Mouse (Mus musculus) layer of hippocampus, postnatal 14 days (tissue): ENCODE data around the gene Intu. TPM values are rescaled to one million over a fixed set of nuclear protein-coding genes. Genes with fewer than 3 reads are reported as not detected.
A peak's percentile ranks its signal among the peaks of the same experiment; 100 is the strongest.

ENCODE experiments used
- DNase-seq, 2 experiments: peaks; one replicate each; pipeline ENCODE4 v3.0.0; 2021 to 2022; ENCODE audit warnings: low spot score in 2 of 2, mixed read lengths in 1 of 2
- long read RNA-seq, 2 experiments: library from polyadenylated mRNA; stranded (forward); transcript quantifications; one replicate each; pipeline ENCODE4 v2.0.0; 2021
- total RNA-seq, 2 experiments: library from RNA; stranded (reverse); gene quantifications; 2 replicates each; pipeline ENCODE4 v1.2.3; 2021

The Intu gene
- 1 to 10 TPM; 5.2 to 5.5 TPM for total RNA-seq
- long read RNA-seq, experiment 1, partial matches to known transcripts: 0 of 2 reads
- long read RNA-seq, experiment 1, other reads (novel, unspliced or antisense): 2 of 2 reads
- long read RNA-seq, experiment 2, partial matches to known transcripts: 2 of 4 reads
- long read RNA-seq, experiment 2, other reads (novel, unspliced or antisense): 2 of 4 reads

- DNase-seq: peak; percentile 37 to 39
Observed at GRCm38 (mm10) chr3:40531286-40532141, at the start of gene Intu. Gene Intu (plus strand): TSS chr3:40531286.

GRCm38 (mm10) chr3:40483221-40483654 lies 47.8 kb upstream of the Intu start:
- DNase-seq: no peak

- no peak for DNase-seq
Observed at GRCm38 (mm10) chr3:40487381-40487780, 43.7 kb upstream of the Intu start.

GRCm38 (mm10) chr3:40491742-40492141 lies 39.3 kb upstream of the Intu start:
- no peak for DNase-seq

GRCm38 (mm10) chr3:40498898-40499297 lies 32.2 kb upstream of the Intu start:
- DNase-seq: no peak

GRCm38 (mm10) chr3:40500157-40500808 lies 30.8 kb upstream of the Intu start:
- no peak for DNase-seq

GRCm38 (mm10) chr3:40504377-40504776 lies 26.7 kb upstream of the Intu start:
- DNase-seq: no peak

- DNase-seq: no peak
Observed at GRCm38 (mm10) chr3:40505451-40506014, 25.6 kb upstream of the Intu start.

GRCm38 (mm10) chr3:40508927-40509576 lies 22.0 kb upstream of the Intu start:
- no peak for DNase-seq

GRCm38 (mm10) chr3:40510567-40510966 lies 20.5 kb upstream of the Intu start:
- DNase-seq: no peak

GRCm38 (mm10) chr3:40512936-40513829 lies 17.9 kb upstream of the Intu start:
- no peak for DNase-seq

GRCm38 (mm10) chr3:40518240-40518639 lies 12.8 kb upstream of the Intu start:
- DNase-seq: no peak

- DNase-seq: no peak
Observed at GRCm38 (mm10) chr3:40519555-40519954, 11.5 kb upstream of the Intu start.

- DNase-seq: no peak
Observed at GRCm38 (mm10) chr3:40520567-40520966, 10.5 kb upstream of the Intu start.

- no peak for DNase-seq
Observed at GRCm38 (mm10) chr3:40522446-40522845, 8.6 kb upstream of the Intu start.

- no peak for DNase-seq
Observed at GRCm38 (mm10) chr3:40522846-40523245, 8.2 kb upstream of the Intu start.

- DNase-seq: no peak
Observed at GRCm38 (mm10) chr3:40523371-40523783, 7.7 kb upstream of the Intu start.

- DNase-seq: no peak
Observed at GRCm38 (mm10) chr3:40524841-40525240, 6.2 kb upstream of the Intu start.

GRCm38 (mm10) chr3:40525341-40525740 lies 5.7 kb upstream of the Intu start:
- no peak for DNase-seq

- no peak for DNase-seq
Observed at GRCm38 (mm10) chr3:40526095-40526494, 5.0 kb upstream of the Intu start.
